16 mouse cellular contexts compared by ENCODE assay signal in genomic region chr19:56989171-56989570, GRCm38 (mm10). TPM values are rescaled to one million over a fixed set of nuclear protein-coding genes. Genes with fewer than 3 reads are reported as not detected.
DNase-seq lines count a peak whose midpoint lies in the region; ATAC-seq lines count a peak whose summit lies in the region.
"Had no signal": no experiment of that assay in that cellular context is flagged by ENCODE, and none has a peak within 500 bp of the region (broad histone marks: within the 10 kb centered on the region; RNA-seq: fewer than 3 reads in every experiment).

No protein-coding gene starts in this region.

- ATAC-seq in hindbrain, embryonic 12.5 days (ENCODE audit: low FRiP score) = no peak
- ATAC-seq in embryonic facial prominence, embryonic 15.5 days (ENCODE audit: insufficient number of reproducible peaks, low FRiP score, low TSS enrichment, low read depth) = no peak
- ATAC-seq in stomach, embryonic 14.5 days (ENCODE audit: insufficient number of reproducible peaks, insufficient read depth, low FRiP score, low read depth) = peak; percentile 4; the same call in 1 of the 2 replicates
- ATAC-seq: forebrain, embryonic 13.5 days had no signal

- 87% methylated on average over 8 of the region's 8 CpGs for WGBS in hindbrain, embryonic 10.5 days
- WGBS in hindbrain, embryonic 12.5 days = 79% methylated on average over 8 of the region's 8 CpGs
- 68% methylated on average over 8 of the region's 8 CpGs for WGBS in embryonic facial prominence, embryonic 15.5 days
- 58% methylated on average over 8 of the region's 8 CpGs for WGBS in stomach, embryonic 14.5 days

- peaks cover 57% of the 10 kb centered on the region for H3K4me1 ChIP-seq in hindbrain, embryonic 10.5 days (replicated peaks)
- H3K4me1 ChIP-seq in hindbrain, embryonic 12.5 days = peaks cover 42% of the 10 kb centered on the region
- H3K4me1 ChIP-seq in embryonic facial prominence, embryonic 15.5 days = peaks cover 31% of the 10 kb centered on the region
- peaks cover 35% of the 10 kb centered on the region for H3K4me1 ChIP-seq in stomach, embryonic 14.5 days (ENCODE audit: control insufficient read depth, insufficient read depth, low read length)

- H3K36me3 ChIP-seq in hindbrain, embryonic 10.5 days = no peaks in the 10 kb centered on the region
- no peaks in the 10 kb centered on the region for H3K36me3 ChIP-seq in hindbrain, embryonic 12.5 days
- H3K36me3 ChIP-seq in embryonic facial prominence, embryonic 15.5 days = no peaks in the 10 kb centered on the region
- no peaks in the 10 kb centered on the region for H3K36me3 ChIP-seq in stomach, embryonic 14.5 days (ENCODE audit: control insufficient read depth, insufficient read depth, low read length)
- H3K36me3 ChIP-seq: embryonic facial prominence, embryonic 12.5 days; limb, embryonic 13.5 days had no signal

- no peak overlapping the region for H3K9ac ChIP-seq in hindbrain, embryonic 12.5 days
- no peak overlapping the region for H3K9ac ChIP-seq in embryonic facial prominence, embryonic 15.5 days
- H3K9ac ChIP-seq in stomach, embryonic 14.5 days (replicated peaks; ENCODE audit: low read depth, low read length) = no peak overlapping the region
- H3K9ac ChIP-seq: forebrain, embryonic 13.5 days; limb, embryonic 13.5 days had no signal

- no peak overlapping the region for H3K4me2 ChIP-seq in hindbrain, embryonic 12.5 days (replicated peaks)
- no peak overlapping the region for H3K4me2 ChIP-seq in embryonic facial prominence, embryonic 15.5 days (replicated peaks)
- no peak overlapping the region for H3K4me2 ChIP-seq in stomach, embryonic 14.5 days (replicated peaks; ENCODE audit: low read depth, low read length)
- H3K4me2 ChIP-seq: embryonic facial prominence, embryonic 12.5 days; forebrain, embryonic 13.5 days; limb, embryonic 13.5 days had no signal

- no peak overlapping the region for H3K4me3 ChIP-seq in hindbrain, embryonic 10.5 days
- H3K4me3 ChIP-seq in hindbrain, embryonic 12.5 days = no peak overlapping the region
- no peak overlapping the region for H3K4me3 ChIP-seq in embryonic facial prominence, embryonic 15.5 days (replicated peaks)
- no peak overlapping the region for H3K4me3 ChIP-seq in stomach, embryonic 14.5 days (ENCODE audit: low read depth, low read length)
- H3K4me3 ChIP-seq: embryonic facial prominence, embryonic 12.5 days; forebrain, embryonic 13.5 days; heart, adult 2 months; left cerebral cortex, adult 2 months; limb, embryonic 13.5 days had no signal

- DNase-seq in hindbrain, embryonic 10.5 days (ENCODE audit: low spot score) = no peak
- peak; percentile 41 for DNase-seq in layer of hippocampus, adult 9-11 months
- DNase-seq in layer of hippocampus, postnatal 10 days (ENCODE audit: low spot score in 2 of 2) = no peak
- no peak for DNase-seq in cerebellum, adult 9-11 months
- DNase-seq: B cell, adult 2 months; cerebellum, postnatal 14 days; heart, postnatal 4 days; thymus, postnatal 36 days had no signal

- H3K27me3 ChIP-seq in hindbrain, embryonic 10.5 days (ENCODE audit: insufficient read depth, poor library complexity, severe bottlenecking) = no peaks in the 10 kb centered on the region
- H3K27me3 ChIP-seq in hindbrain, embryonic 12.5 days = no peaks in the 10 kb centered on the region
- no peaks in the 10 kb centered on the region for H3K27me3 ChIP-seq in embryonic facial prominence, embryonic 15.5 days
- no peaks in the 10 kb centered on the region for H3K27me3 ChIP-seq in stomach, embryonic 14.5 days (ENCODE audit: control insufficient read depth, insufficient read depth, low read length)
- H3K27me3 ChIP-seq: embryonic facial prominence, embryonic 12.5 days; forebrain, embryonic 13.5 days; limb, embryonic 13.5 days had no signal

- H3K27ac ChIP-seq in hindbrain, embryonic 10.5 days = peak overlapping the region; percentile 86
- no peak overlapping the region for H3K27ac ChIP-seq in hindbrain, embryonic 12.5 days
- peak overlapping the region; percentile 23 for H3K27ac ChIP-seq in embryonic facial prominence, embryonic 15.5 days (replicated peaks)
- peak overlapping the region; percentile 66; the same call in 1 of the 2 replicates for H3K27ac ChIP-seq in stomach, embryonic 14.5 days (ENCODE audit: low read length)
- H3K27ac ChIP-seq: embryonic facial prominence, embryonic 12.5 days; forebrain, embryonic 13.5 days; heart, adult 2 months; left cerebral cortex, adult 2 months had no signal

- no peaks in the 10 kb centered on the region for H3K9me3 ChIP-seq in hindbrain, embryonic 10.5 days
- H3K9me3 ChIP-seq in hindbrain, embryonic 12.5 days (replicated peaks) = no peaks in the 10 kb centered on the region
- H3K9me3 ChIP-seq in embryonic facial prominence, embryonic 15.5 days (replicated peaks) = no peaks in the 10 kb centered on the region
- no peaks in the 10 kb centered on the region for H3K9me3 ChIP-seq in stomach, embryonic 14.5 days (ENCODE audit: control insufficient read depth, low read depth, low read length)
- H3K9me3 ChIP-seq: embryonic facial prominence, embryonic 12.5 days; forebrain, embryonic 13.5 days; limb, embryonic 13.5 days had no signal

RNA-seq across cellular contexts. Expression of gene Afap1l2, which starts 18.9 kb away (rescaled TPM):
- 3.8 and 5.9 TPM in 2 replicates for polyA plus RNA-seq in hindbrain, embryonic 10.5 days (2016; fragmentation: Nextera tagmentation; extraction: Ambion mirVana)
- 8.1 and 9.1 TPM in 2 replicates for polyA plus RNA-seq in hindbrain, embryonic 12.5 days (2016; fragmentation: Nextera tagmentation; extraction: Ambion mirVana)
- 10 to 100 TPM; 22.0 to 24.5 TPM for total RNA-seq in layer of hippocampus, postnatal 10 days (2021)
- 12.2 and 12.8 TPM in 2 replicates for polyA plus RNA-seq in embryonic facial prominence, embryonic 15.5 days (2015; fragmentation: Nextera tagmentation; extraction: Ambion mirVana)
- polyA plus RNA-seq in stomach, embryonic 14.5 days (2014; fragmentation: Nextera tagmentation; extraction: Ambion mirVana) = 24.6 and 28.5 TPM in 2 replicates
